Mouse (Mus musculus): ENCODE measurements around the gene Hist1h3g. TPM values are rescaled to one million over a fixed set of nuclear protein-coding genes. Genes with fewer than 3 reads are reported as not detected.
"Not testable (repeated sequence)": the region's sequence is repeated elsewhere in the genome, so short reads cannot be mapped to it uniquely, and the experiment has no call there.

The Hist1h3g gene
- total and polyA plus RNA-seq, 2 experiments from 2014 or later: 262 TPM; not detected in 1

GRCm38 (mm10) chr13:23542999-23543607 is 7.9 kb downstream of the Hist1h3g start, which contains the start of gene Hist1h2bh:
Gene Hist1h2bh, minus strand, starts transcription at chr13:23543392.
- peak within 1 kb of the TSS; percentile 48; the same call in 1 of the 2 replicates for H3K9ac ChIP-seq (replicated peaks; ENCODE audit: low read length, poor library complexity, severe bottlenecking)
- peak within 1 kb of the TSS; percentile 65 for H3K4me2 ChIP-seq (ENCODE audit: low read depth, low read length, poor library complexity, severe bottlenecking)
- not testable (repeated sequence) for H3K9me3 ChIP-seq (ENCODE audit: low read length); H3K27me3 ChIP-seq (ENCODE audit: insufficient read depth, low read length); H3K36me3 ChIP-seq (ENCODE audit: insufficient read depth, low read length); H3K4me1 ChIP-seq (ENCODE audit: insufficient read depth, low read length)
- ATAC-seq (ENCODE audit: low FRiP score): peak; percentile 78
- H3K27ac ChIP-seq (ENCODE audit: low read depth, low read length): peak within 1 kb of the TSS; percentile 75
- DNase-seq (ENCODE audit: low spot score): peak; percentile 93
- peak within 1 kb of the TSS; percentile 45 for H3K4me3 ChIP-seq (ENCODE audit: low read depth, low read length)
- WGBS: under 1% methylated on average over 22 of the region's 42 CpGs

GRCm38 (mm10) chr13:23543965-23544786 is 9.0 kb downstream of the Hist1h3g start, which contains the start of gene Hist1h3f:
Gene Hist1h3f, plus strand, starts transcription at chr13:23544052.
- Histone ChIP-seq H3K36me3 (ENCODE audit: insufficient read depth, low read length) (no peaks in the 10 kb centered on the region), H3K4me2 (ENCODE audit: low read depth, low read length, poor library complexity, severe bottlenecking) (peak within 1 kb of the TSS; percentile 65), H3K4me3 (ENCODE audit: low read depth, low read length) (peak within 1 kb of the TSS; percentile 45), H3K9ac (replicated peaks; ENCODE audit: low read length, poor library complexity, severe bottlenecking) (peak within 1 kb of the TSS; percentile 48; the same call in 1 of the 2 replicates), H3K4me1 (ENCODE audit: insufficient read depth, low read length) (no peaks in the 10 kb centered on the region), H3K27ac (ENCODE audit: low read depth, low read length) (peak within 1 kb of the TSS; percentile 75), H3K9me3 (ENCODE audit: low read length) (no peaks in the 10 kb centered on the region), H3K27me3 (ENCODE audit: insufficient read depth, low read length) (no peaks in the 10 kb centered on the region)
- TF ChIP-seq CTCF (IDR thresholded peaks at IDR 0.05): no peak
- DNase-seq (ENCODE audit: low spot score): peak; percentile 98
- peak; percentile 96 for ATAC-seq (ENCODE audit: low FRiP score)
- under 1% methylated on average over 24 of the region's 45 CpGs for WGBS

GRCm38 (mm10) chr13:23544787-23545120 is 9.5 kb downstream of the Hist1h3g start:
- 0% methylated on average over 8 of the region's 14 CpGs for WGBS
- not testable (repeated sequence) for ATAC-seq (ENCODE audit: low FRiP score); H3K36me3 ChIP-seq (ENCODE audit: insufficient read depth, low read length); H3K9me3 ChIP-seq (ENCODE audit: low read length); H3K27me3 ChIP-seq (ENCODE audit: insufficient read depth, low read length); H3K9ac ChIP-seq (replicated peaks; ENCODE audit: low read length, poor library complexity, severe bottlenecking); DNase-seq (ENCODE audit: low spot score); H3K27ac ChIP-seq (ENCODE audit: low read depth, low read length); H3K4me1 ChIP-seq (ENCODE audit: insufficient read depth, low read length)
- Histone ChIP-seq H3K4me3 (ENCODE audit: low read depth, low read length) (peak overlapping the region; percentile 45), H3K4me2 (ENCODE audit: low read depth, low read length, poor library complexity, severe bottlenecking) (peak overlapping the region; percentile 36; the same call in 1 of the 2 replicates)

GRCm38 (mm10) chr13:23546694-23547093 is 11.5 kb downstream of the Hist1h3g start:
- Histone ChIP-seq H3K27me3 (ENCODE audit: insufficient read depth, low read length) (no peaks in the 10 kb centered on the region), H3K4me2 (ENCODE audit: low read depth, low read length, poor library complexity, severe bottlenecking) (no peak overlapping the region), H3K4me1 (ENCODE audit: insufficient read depth, low read length) (0 out of 2 replicates have a peak, but pooled peaks cover 4% of the 10 kb centered on the region), H3K4me3 (ENCODE audit: low read depth, low read length) (no peak overlapping the region), H3K9me3 (ENCODE audit: low read length) (no peaks in the 10 kb centered on the region), H3K36me3 (ENCODE audit: insufficient read depth, low read length) (no peaks in the 10 kb centered on the region), H3K9ac (replicated peaks; ENCODE audit: low read length, poor library complexity, severe bottlenecking) (no peak overlapping the region), H3K27ac (ENCODE audit: low read depth, low read length) (no peak overlapping the region)
- DNase-seq (ENCODE audit: low spot score) (no peak), ATAC-seq (ENCODE audit: low FRiP score) (no peak)
- TF ChIP-seq CTCF (IDR thresholded peaks at IDR 0.05): no peak
- 76% methylated on average over 5 of the region's 5 CpGs for WGBS

- Histone ChIP-seq H3K9me3 (ENCODE audit: low read length) (no peaks in the 10 kb centered on the region), H3K36me3 (ENCODE audit: insufficient read depth, low read length) (no peaks in the 10 kb centered on the region), H3K9ac (replicated peaks; ENCODE audit: low read length, poor library complexity, severe bottlenecking) (peak overlapping the region; percentile 39), H3K4me1 (ENCODE audit: insufficient read depth, low read length) (peaks cover 7% of the 10 kb centered on the region; the same call in 1 of the 2 replicates), H3K4me2 (ENCODE audit: low read depth, low read length, poor library complexity, severe bottlenecking) (peak overlapping the region; percentile 59), H3K27me3 (ENCODE audit: insufficient read depth, low read length) (no peaks in the 10 kb centered on the region), H3K4me3 (ENCODE audit: low read depth, low read length) (peak overlapping the region; percentile 42), H3K27ac (ENCODE audit: low read depth, low read length) (peak overlapping the region; percentile 77; the same call in 1 of the 2 replicates)
- DNase-seq (ENCODE audit: low spot score) (no peak), ATAC-seq (ENCODE audit: low FRiP score) (no peak)
- WGBS: 7% methylated on average over 3 of the region's 3 CpGs
- TF ChIP-seq CTCF (IDR thresholded peaks at IDR 0.05): no peak
Measured at GRCm38 (mm10) chr13:23550761-23551145, 15.5 kb downstream of the Hist1h3g start.
